19 mouse cellular contexts compared by ENCODE assay signal in the genomic region with DNA sequence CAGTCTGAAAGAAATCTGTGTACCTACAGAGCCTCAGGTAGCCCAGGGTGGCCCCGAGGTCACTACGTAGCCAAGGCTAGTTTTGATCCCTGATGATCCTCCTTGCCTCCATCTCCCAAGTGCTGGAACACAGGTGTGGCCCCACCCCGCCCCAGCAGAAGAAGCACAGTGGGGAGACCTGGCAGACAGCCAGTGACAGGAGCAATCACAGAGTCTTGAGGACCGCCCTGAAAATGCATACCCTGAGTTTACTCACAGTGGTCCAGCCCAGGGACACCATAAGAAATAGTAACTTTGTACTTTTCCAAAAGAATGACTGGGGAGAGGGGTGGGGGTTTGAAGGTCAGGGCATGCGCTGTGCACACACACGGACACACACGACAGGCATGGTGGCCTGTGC. TPM values are rescaled to one million over a fixed set of nuclear protein-coding genes. Genes with fewer than 3 reads are reported as not detected.
"Had no signal": no experiment of that assay in that cellular context is flagged by ENCODE, and none has a peak within 500 bp of the region (broad histone marks: within the 10 kb centered on the region; RNA-seq: fewer than 3 reads in every experiment).

No protein-coding gene starts in this region.

- H3K9me3 ChIP-seq: liver, embryonic 15.5 days; lung, embryonic 15.5 days; midbrain, embryonic 10.5 days; midbrain, embryonic 13.5 days had no signal

- H3K4me2 ChIP-seq: liver, embryonic 15.5 days; lung, embryonic 15.5 days; midbrain, embryonic 13.5 days had no signal

- DNase-seq: kidney, postnatal 25 days; layer of hippocampus, adult 9-11 months; layer of hippocampus, postnatal 36 days; lung, adult 18-20 months; lung, postnatal 10 days; lung, postnatal 36 days; right cerebral cortex, postnatal 4 days; thymus, adult 2 months; thymus, postnatal 25 days had no signal

- H3K27me3 ChIP-seq: liver, embryonic 15.5 days; lung, embryonic 15.5 days; megakaryocyte, embryonic 14.5 days; midbrain, embryonic 13.5 days had no signal

- ATAC-seq: midbrain, embryonic 13.5 days had no signal

- H3K4me1 ChIP-seq: lung, embryonic 15.5 days; midbrain, embryonic 13.5 days had no signal

- H3K4me3 ChIP-seq: layer of hippocampus, adult 2 months; left cerebral cortex, adult 2 months; liver, embryonic 15.5 days; lung, embryonic 15.5 days; megakaryocyte, embryonic 14.5 days; midbrain, embryonic 10.5 days; midbrain, embryonic 13.5 days had no signal

- H3K9ac ChIP-seq: liver, embryonic 15.5 days; lung, embryonic 15.5 days; midbrain, embryonic 13.5 days had no signal

- H3K27ac ChIP-seq: kidney, postnatal 0 days; layer of hippocampus, adult 2 months; left cerebral cortex, adult 2 months; lung, embryonic 15.5 days; midbrain, embryonic 10.5 days; midbrain, embryonic 13.5 days; stomach, postnatal 0 days had no signal

RNA-seq across cellular contexts. Expression of a gene that starts 57.1 kb away (rescaled TPM):
- polyA plus RNA-seq: large intestine, adult 2 months had no signal
